Mouse (Mus musculus): ENCODE measurements around the gene Duoxa1. TPM values are rescaled to one million over a fixed set of nuclear protein-coding genes. Genes with fewer than 3 reads are reported as not detected.
A peak's percentile ranks its signal among the peaks of the same experiment; 100 is the strongest.

The Duoxa1 gene
- total and polyA plus RNA-seq, 3 experiments: not detected

DNA sequence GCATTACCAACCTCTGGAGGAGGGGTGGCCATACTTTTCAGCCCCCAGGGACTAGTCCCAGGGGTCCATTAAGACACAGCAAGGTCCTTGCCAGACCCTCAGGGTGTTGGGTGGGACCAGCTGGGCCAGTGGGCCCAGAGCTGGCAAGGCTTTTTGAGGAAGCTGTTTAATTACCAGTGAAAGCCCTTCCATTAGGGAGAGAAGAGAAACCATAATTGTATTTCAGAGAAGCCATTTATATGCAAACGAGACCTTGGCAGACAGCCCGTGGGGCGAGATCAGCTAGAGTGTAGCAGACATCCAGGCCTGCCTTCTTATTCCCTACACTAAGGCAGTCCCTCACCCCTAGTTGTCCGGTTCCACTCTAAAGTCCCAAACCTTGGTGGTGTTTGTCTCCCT lies 38.4 kb upstream of the Duoxa1 start:
- Histone ChIP-seq H3K27ac (ENCODE audit: control insufficient read depth, low read depth, low read length) (no peak overlapping the region), H3K27me3 (ENCODE audit: control insufficient read depth in 1 of 2, insufficient read depth in 2 of 2, low read length in 2 of 2) (no peaks in the 10 kb centered on the region)

GRCm38 (mm10) chr2:122351156-122351930 lies 37.8 kb upstream of the Duoxa1 start:
- no peak for DNase-seq (ENCODE audit: low read depth, low spot score)
- H3K27ac ChIP-seq (ENCODE audit: control insufficient read depth, low read depth, low read length): no peak overlapping the region
- no peak for TF ChIP-seq HCFC1 (IDR thresholded peaks at IDR 0.05; ENCODE audit: low read depth, low read length)
- TF ChIP-seq ZNF384 (IDR thresholded peaks at IDR 0.05; ENCODE audit: low read depth, low read length): no peak
- no peak for TF ChIP-seq GABPA (IDR thresholded peaks at IDR 0.05; ENCODE audit: low read depth, low read length)
- no peak for TF ChIP-seq MAFK (IDR thresholded peaks at IDR 0.05; ENCODE audit: borderline replicate concordance, low read depth, low read length)
- TF ChIP-seq CTCF (IDR thresholded peaks at IDR 0.05 in 2 of 3, conservative IDR thresholded peaks at IDR 0.05 in 1 of 3; ENCODE audit: control insufficient read depth in 1 of 3, insufficient read depth in 1 of 3, low read depth in 2 of 3, low read length in 3 of 3, poor library complexity in 1 of 3, severe bottlenecking in 1 of 3): no peak
- TF ChIP-seq MAZ (IDR thresholded peaks at IDR 0.05; ENCODE audit: low read depth, low read length): no peak
- H3K79me2 ChIP-seq (ENCODE audit: control insufficient read depth, insufficient read depth, low read length, poor library complexity): peaks cover 1% of the 10 kb centered on the region; the same call in 1 of the 2 replicates
- peaks cover 3 to 4% of the 10 kb centered on the region in 2 experiments for H3K4me1 ChIP-seq (ENCODE audit: control insufficient read depth in 1 of 2, insufficient read depth in 2 of 2, low read length in 2 of 2)
- peaks cover 0 to 8% of the 10 kb centered on the region in 2 experiments; a peak in 2 of 4 replicates for H3K36me3 ChIP-seq (ENCODE audit: control insufficient read depth in 1 of 2, insufficient read depth in 2 of 2, low read length in 2 of 2)
- H3K9me3 ChIP-seq (replicated peaks; ENCODE audit: insufficient read depth, low read length): no peaks in the 10 kb centered on the region
- H3K27me3 ChIP-seq (ENCODE audit: control insufficient read depth in 1 of 2, insufficient read depth in 2 of 2, low read length in 2 of 2): no peaks in the 10 kb centered on the region
- H3K9ac ChIP-seq (ENCODE audit: control insufficient read depth, low read depth, low read length, poor library complexity, severe bottlenecking): no peak overlapping the region
- H3K4me3 ChIP-seq (ENCODE audit: control insufficient read depth in 1 of 2, insufficient read depth in 1 of 2, low read depth in 2 of 2, low read length in 2 of 2): no peak overlapping the region

More for the DNA sequence above, 38.4 kb upstream of the Duoxa1 start:
- Histone ChIP-seq H3K4me1 (ENCODE audit: control insufficient read depth in 1 of 2, insufficient read depth in 2 of 2, low read length in 2 of 2) (peaks cover 3 to 4% of the 10 kb centered on the region in 2 experiments), H3K9ac (ENCODE audit: control insufficient read depth, low read depth, low read length, poor library complexity, severe bottlenecking) (no peak overlapping the region), H3K4me3 (ENCODE audit: control insufficient read depth in 1 of 2, insufficient read depth in 1 of 2, low read depth in 2 of 2, low read length in 2 of 2) (no peak overlapping the region), H3K79me2 (ENCODE audit: control insufficient read depth, insufficient read depth, low read length, poor library complexity) (peaks cover 1% of the 10 kb centered on the region; the same call in 1 of the 2 replicates), H3K36me3 (ENCODE audit: control insufficient read depth in 1 of 2, insufficient read depth in 2 of 2, low read length in 2 of 2) (peaks cover 0 to 8% of the 10 kb centered on the region in 2 experiments; a peak in 2 of 4 replicates), H3K9me3 (replicated peaks; ENCODE audit: insufficient read depth, low read length) (no peaks in the 10 kb centered on the region)
- TF ChIP-seq MXI1 (IDR thresholded peaks at IDR 0.05; ENCODE audit: low read depth, low read length) (no peak), POLR2AphosphoS5 (IDR thresholded peaks at IDR 0.05; ENCODE audit: borderline replicate concordance, low read depth, low read length) (no peak), MYC (IDR thresholded peaks at IDR 0.05; ENCODE audit: low read depth, low read length) (no peak)
- no peak for DNase-seq (ENCODE audit: low read depth, low spot score)

DNA sequence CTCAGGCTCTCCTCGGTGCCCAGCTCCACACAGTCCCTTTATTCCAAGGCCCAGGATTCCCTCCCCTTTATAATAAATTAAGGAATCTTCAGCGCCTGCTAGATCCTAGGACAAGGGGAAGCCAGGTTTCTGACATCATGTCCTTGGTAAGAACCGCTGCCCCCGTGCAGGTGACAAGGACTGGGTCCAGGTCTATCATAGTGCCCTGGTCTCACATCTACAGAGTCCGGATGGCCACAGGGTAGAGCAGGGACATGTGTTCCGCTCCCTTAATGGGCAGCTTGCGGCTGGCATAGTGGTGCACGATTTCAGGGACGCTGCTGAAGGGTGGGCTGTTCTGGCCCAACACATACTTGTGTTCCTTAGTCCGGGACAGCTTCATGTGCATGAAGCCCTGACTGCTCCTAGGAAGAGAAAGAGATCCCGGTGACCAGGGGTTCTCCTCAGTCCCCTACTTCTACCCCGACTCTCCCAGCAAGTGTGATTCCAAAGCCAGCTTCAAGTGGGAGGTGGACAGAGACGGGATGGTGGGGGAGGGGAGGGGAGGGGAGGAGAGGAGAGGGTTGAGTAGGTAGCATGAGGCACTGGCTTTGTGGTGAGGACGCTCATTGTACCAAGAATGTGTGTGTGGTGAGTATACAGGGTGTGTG lies 35.7 kb upstream of the Duoxa1 start:
- Histone ChIP-seq H3K27me3 (ENCODE audit: control insufficient read depth in 1 of 2, insufficient read depth in 2 of 2, low read length in 2 of 2) (no peaks in the 10 kb centered on the region), H3K4me1 (ENCODE audit: control insufficient read depth in 1 of 2, insufficient read depth in 2 of 2, low read length in 2 of 2) (peaks cover 3 to 4% of the 10 kb centered on the region in 2 experiments), H3K36me3 (ENCODE audit: control insufficient read depth in 1 of 2, insufficient read depth in 2 of 2, low read length in 2 of 2) (peaks cover 0 to 8% of the 10 kb centered on the region in 2 experiments; a peak in 2 of 4 replicates), H3K4me3 (ENCODE audit: control insufficient read depth in 1 of 2, insufficient read depth in 1 of 2, low read depth in 2 of 2, low read length in 2 of 2) (peak overlapping the region; percentile 72 to 89), H3K9me3 (replicated peaks; ENCODE audit: insufficient read depth, low read length) (no peaks in the 10 kb centered on the region), H3K79me2 (ENCODE audit: control insufficient read depth, insufficient read depth, low read length, poor library complexity) (peaks cover 1% of the 10 kb centered on the region; the same call in 1 of the 2 replicates), H3K27ac (ENCODE audit: control insufficient read depth, low read depth, low read length) (no peak overlapping the region; the same call in 1 of the 2 replicates), H3K9ac (ENCODE audit: control insufficient read depth, low read depth, low read length, poor library complexity, severe bottlenecking) (peak overlapping the region; percentile 98)
- no peak for DNase-seq (ENCODE audit: low read depth, low spot score)
- TF ChIP-seq MXI1 (IDR thresholded peaks at IDR 0.05; ENCODE audit: low read depth, low read length) (no peak), EP300 (IDR thresholded peaks at IDR 0.05; ENCODE audit: low read depth in 1 of 2, low read length in 2 of 2) (no peak), MYB (IDR thresholded peaks at IDR 0.05; ENCODE audit: low read depth, low read length) (no peak), UBTF (IDR thresholded peaks at IDR 0.05; ENCODE audit: borderline replicate concordance, insufficient read depth, low read depth, low read length) (no peak), POLR2AphosphoS2 (IDR thresholded peaks at IDR 0.05; ENCODE audit: low read length) (no peak), ELF1 (IDR thresholded peaks at IDR 0.05; ENCODE audit: low read depth, low read length) (no peak), POLR2AphosphoS5 (IDR thresholded peaks at IDR 0.05; ENCODE audit: borderline replicate concordance, low read depth, low read length) (no peak), RAD21 (IDR thresholded peaks at IDR 0.05; ENCODE audit: low read depth, low read length) (no peak), USF2 (IDR thresholded peaks at IDR 0.05; ENCODE audit: borderline replicate concordance in 1 of 2, insufficient read depth in 1 of 2, low read depth in 1 of 2, low read length in 2 of 2) (no peak), ETS1 (IDR thresholded peaks at IDR 0.05; ENCODE audit: low read depth, low read length) (no peak), NRF1 (IDR thresholded peaks at IDR 0.05; ENCODE audit: insufficient read depth, low read depth, low read length, poor library complexity, severe bottlenecking) (no peak), TBP (IDR thresholded peaks at IDR 0.05; ENCODE audit: low read depth, low read length) (no peak), MAX (IDR thresholded peaks at IDR 0.05; ENCODE audit: low read length) (no peak), TAL1 (IDR thresholded peaks at IDR 0.05; ENCODE audit: low read length) (no peak), MAFK (IDR thresholded peaks at IDR 0.05; ENCODE audit: borderline replicate concordance, low read depth, low read length) (no peak), SIN3A (IDR thresholded peaks at IDR 0.05; ENCODE audit: low read length) (no peak), GABPA (IDR thresholded peaks at IDR 0.05; ENCODE audit: low read depth, low read length) (no peak)

Data from MEL (cell line).